Mouse (Mus musculus) left cerebral cortex, adult 8-10 months (tissue): ENCODE results near the gene Rabif. TPM values are rescaled to one million over a fixed set of nuclear protein-coding genes. Genes with fewer than 3 reads are reported as not detected.
"Not testable (repeated sequence)": the region's sequence is repeated elsewhere in the genome, so short reads cannot be mapped to it uniquely, and the experiment has no call there.

Experiments used
- DNase-seq, 2 experiments: peaks; one replicate each; pipeline ENCODE4 v3.0.0; 2022; ENCODE audit warnings: low spot score in 2 of 2
- total RNA-seq, 4 experiments: library from RNA; stranded (reverse); gene quantifications; 2 replicates each; pipeline ENCODE4 v1.2.4; 2022

The Rabif gene
- total RNA-seq, 4 experiments from 2014 or later: 22.6 to 25.0 (median 23.0) TPM

DNA sequence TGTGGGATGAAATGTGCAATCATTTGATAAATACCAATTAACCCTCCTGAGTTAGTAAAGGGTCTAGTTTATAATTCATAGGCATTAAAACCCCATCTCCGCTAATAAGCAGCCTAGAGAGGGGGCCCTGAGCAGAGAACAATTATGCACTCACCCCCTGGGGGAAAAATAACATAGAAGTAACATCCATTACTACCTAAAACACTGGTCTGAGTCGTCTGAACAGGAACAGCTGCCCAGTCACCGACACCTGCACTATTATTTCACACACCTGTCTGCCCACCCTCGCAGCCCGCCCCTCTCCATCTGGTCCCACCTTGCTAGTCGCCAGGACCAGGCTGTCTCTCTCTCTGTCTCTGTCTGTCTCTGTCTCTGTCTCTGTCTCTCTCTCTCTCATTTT, 18.1 kb downstream of the Rabif start:
- no peak for DNase-seq

DNA sequence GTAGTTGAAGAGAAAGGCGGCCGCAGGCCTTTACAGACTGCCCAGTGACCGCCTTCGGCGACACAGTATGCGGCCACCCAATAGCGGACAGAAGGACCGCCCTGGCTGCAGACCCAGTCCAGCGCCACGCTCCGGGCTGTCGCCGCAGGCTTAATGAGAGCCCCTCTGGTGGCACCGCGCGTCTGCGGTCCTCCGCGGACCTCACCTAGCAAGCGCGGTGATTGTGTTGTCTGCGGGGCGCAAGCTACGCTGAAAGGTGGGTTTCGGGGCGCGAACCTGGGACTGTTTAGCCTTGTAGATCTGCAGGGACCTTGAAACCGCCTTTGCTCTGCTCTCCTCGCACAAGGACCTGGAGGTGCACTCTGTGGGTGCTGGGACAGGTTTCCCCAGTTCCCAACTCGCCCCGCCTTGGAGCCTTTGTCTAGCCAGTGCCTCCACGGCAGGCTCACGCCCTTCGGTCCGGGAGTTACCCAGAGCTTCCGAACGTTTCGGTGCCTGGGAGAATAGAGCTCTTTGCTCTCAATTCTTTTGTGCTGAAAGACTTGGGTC, 18.9 kb downstream of the Rabif start:
- no peak for DNase-seq

DNA sequence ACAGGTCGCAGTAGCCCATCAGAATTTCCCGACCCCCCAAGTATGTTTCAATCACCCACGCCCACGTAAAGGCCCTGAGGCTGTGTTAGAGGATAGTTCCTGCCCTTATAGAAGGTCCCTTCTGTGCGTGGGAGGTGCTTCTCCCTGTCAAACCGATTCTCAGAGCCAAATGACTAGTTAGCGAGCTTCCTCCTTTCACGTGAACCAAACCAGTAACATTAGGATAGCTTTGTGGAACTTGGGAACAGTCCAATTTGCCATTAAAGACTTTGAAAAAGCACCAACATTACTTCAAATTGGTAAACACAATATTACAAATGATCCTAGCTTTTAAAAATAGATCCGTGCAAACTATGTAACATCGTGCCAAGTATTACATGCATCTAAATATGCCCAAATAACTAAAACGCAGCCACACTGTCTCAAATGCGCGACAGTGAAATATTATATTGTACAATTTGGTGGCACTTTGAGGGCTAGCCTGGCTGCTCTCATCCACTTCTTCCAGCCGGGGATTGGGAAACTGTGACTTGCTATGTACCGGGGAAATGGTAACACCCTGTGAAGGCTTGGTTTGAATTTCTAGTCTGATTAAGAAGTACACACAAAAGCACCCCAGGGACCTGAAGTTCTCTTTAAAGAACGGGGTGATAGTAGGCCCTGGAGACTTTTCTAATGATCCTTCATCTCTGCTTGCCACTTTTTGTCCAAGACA, 19.6 kb downstream of the Rabif start:
- DNase-seq: no peak

DNA sequence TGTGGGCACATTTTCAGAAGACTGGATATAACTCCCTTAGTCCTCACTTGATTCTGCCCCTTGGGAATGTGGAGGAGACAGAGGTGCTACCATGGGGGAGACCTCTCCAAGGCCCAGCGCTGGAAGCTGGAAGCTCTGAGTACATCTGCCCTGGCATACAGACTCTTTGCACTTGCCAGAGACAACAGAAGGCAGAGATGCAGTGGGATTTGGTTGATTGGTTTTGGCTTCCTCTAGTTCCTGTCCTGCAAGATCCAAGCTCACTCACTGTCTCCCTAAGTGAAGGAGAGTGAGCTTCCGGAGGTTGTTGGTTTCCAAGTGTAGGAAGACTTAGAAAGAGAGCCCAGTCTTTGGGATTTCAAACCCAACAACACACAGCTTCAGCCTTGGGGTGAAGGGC, 21.4 kb downstream of the Rabif start:
- DNase-seq: no peak

DNA sequence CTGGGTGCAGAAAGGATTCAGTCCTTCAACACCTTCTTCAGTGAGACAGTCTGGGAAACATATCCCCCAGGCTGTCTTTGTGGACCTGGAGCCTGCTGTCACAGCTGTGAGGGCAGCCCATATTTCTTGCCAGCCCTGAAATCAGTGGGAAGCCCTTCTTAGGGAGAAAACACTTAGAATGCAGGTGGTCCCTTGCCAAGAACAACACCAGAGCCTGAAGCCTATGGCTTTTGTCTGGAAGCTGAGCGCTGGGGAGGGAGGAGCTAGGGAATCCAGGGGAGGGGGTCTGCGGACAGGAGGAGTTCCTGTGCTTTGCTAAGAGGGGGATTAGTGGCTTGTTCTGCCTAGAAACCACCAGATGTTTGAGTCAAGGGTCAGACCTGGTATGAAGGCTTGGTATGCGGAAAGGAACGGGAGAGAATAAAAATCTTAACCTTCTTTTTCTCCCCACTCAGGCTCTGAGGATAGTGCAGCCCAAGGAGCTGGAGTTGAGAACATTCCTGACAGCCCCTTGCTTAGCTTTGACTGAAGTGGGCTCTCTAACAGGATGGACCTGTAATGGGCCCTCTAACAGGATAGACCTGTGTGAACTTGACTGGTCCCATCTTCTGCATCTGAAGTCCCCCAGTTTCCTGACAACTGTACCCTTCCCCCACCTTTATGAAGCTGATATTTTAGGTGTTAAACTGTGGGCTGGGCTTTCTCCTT, 22.2 kb downstream of the Rabif start:
- no peak for DNase-seq

DNA sequence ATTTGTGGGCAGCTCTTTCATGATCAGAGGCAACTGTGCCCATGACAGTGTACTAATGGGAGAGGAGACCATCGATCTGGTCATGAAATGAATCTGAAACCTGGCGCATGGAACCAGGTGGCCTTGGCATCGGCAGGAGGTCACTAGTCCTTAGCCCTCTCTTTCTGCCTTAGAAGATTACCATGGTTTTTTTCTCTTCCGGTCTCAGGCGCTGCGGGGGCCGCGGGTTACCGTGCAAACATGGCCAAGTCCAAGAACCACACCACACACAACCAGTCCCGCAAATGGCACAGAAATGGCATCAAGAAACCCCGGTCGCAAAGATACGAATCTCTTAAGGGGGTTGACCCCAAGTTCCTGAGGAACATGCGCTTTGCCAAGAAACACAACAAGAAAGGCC, 23.4 kb downstream of the Rabif start:
- not testable (repeated sequence) for DNase-seq

DNA sequence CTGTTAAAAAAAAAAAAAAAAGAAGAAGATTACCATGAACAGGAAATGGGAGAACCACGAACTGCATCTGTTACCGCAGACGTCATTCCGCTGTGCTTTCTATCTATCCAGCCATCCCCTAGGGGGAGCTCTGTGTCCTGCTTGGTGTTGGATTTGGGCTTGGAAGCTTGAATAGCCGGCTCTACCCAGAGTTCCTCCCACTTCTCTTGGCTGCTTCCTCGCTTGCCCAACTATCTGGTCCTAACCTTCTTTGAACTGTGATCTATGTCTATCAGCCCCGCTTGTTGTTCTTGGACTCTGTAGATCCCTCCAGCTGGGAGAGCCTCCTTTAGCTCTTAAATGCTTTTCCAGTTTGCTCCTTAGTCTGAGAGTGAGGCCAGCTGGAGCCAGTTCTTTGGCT, 24.2 kb downstream of the Rabif start:
- peak in 1 of 2 experiments; percentile 78 for DNase-seq

DNA sequence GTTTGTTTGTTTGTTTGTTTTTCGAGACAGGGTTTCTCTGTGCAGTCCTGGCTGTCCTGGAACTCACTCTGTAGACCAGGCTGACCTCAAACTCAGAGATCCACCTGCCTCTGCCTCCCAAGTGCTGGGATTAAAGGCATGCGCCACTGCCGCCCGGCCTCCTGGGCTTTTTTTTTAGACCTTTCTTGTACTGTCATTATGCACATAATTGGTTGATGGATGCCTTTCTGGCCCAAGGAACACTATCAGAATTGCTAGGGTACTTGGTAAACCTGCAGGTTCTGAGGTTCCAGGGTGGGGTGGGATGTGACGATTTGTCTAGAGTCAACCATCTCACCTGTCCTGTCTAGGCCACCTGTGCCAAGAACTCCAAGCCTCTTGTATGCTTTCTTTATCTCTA, 24.8 kb downstream of the Rabif start:
- DNase-seq: not testable (repeated sequence)

DNA sequence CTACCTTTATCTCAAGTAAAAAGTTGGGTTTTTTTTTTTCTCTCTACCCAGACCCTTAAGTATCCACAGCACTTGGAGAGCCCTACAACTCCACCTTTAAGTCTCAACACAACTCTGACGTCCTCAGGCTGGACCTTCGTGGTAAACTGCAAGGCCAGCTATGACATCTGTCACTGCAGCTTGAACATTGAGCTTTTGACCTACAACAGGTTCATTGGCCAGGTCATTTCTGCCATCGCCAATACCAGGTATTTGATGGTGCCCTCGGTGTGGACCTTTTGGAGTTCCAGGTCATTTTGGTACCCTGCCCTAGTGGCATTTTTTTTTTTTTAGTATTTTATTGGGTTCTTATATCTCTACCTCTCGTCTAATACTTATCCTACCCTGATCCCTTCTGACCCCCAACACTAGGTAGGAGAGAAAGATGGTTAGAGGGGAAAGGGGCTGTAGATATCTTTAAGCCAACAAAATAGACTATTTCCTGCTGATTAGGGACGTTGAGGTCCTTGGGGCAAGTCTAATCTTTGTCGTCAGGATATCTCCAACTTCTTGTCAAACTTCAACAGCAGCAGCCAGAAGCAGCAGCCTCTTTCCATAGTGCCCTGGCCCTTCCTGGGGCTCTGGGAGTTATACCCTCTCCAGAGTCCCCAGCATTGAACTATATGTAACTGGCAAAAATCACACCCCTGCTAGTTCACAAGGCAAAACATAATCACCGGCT, 25.7 kb downstream of the Rabif start:
- no peak for DNase-seq

DNA sequence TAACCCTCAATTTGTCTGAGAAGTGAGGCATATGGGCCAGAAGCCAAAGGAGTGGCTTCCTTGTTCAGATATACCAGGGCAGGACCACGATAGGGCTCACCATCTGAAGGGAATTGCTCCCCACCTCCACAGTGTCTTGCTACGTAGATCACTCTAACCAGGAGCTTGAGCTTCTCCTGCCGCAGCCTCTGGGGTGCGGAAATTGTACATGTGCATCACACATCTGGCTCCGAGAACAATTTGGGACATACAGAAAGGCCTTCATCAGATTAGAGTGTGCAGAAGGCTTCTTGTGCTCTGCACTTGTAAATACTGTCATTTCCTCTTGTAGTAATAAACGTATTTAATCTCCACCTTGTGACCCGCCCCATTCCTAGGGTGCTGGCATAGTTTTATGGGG, 26.7 kb downstream of the Rabif start:
- DNase-seq: no peak

DNA sequence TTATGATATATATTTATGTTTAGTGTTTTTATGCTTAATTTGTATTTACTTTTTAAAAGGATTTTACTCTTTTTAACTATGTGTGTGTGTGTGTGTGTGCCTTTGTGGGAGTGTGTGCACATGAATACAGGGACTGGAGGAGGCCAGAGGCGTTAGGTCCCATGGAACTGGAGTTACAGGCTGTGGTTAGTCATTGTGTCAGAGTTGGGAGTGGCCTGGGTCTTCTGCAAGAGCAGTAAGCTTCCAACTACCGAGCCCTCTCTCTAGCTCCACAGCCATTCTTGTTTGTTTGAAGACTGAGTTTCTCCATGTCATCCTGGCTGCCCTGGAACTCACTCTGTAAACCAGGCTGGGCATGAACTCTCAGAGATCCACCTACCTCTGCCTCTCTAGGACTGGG, 27.9 kb downstream of the Rabif start:
- DNase-seq: no peak

DNA sequence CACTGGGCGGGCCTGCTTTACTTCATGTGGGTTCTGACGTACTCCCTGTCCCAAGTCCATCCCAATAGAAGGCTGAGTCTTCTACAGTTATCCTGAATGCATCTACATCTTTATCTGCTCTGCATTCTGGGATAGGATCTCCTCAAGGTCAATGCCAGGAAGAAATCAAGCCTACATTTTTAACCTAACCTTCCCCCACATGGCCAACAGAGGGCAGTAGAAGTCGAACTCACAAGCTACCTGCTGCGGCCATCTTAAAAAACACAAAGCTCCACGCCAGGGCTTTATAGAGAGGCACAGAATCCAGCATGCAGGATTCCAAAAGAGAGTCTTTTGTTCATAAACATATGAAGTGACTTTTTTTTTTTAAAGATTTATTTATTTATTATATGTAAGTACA, 30.0 kb downstream of the Rabif start:
- no peak for DNase-seq

DNA sequence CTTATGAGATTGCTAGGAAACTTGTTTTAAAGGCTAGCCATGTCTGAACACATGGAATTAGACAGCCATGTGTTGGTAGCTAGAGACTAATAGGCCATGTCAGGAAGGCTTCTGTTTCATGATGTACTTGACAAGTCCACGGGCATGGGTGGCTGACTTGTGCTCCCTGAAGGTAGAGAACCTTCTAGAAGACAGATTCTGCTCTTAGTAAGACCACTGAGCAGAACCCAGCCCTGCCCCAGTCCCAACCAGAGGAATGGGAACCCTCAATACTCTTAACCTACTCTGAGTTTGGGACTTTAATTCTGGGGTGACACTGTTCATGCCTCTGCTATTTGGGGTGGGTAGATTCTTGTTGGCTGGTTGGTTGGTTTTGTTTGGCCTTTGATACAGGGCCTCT, 30.6 kb downstream of the Rabif start:
- no peak for DNase-seq

DNA sequence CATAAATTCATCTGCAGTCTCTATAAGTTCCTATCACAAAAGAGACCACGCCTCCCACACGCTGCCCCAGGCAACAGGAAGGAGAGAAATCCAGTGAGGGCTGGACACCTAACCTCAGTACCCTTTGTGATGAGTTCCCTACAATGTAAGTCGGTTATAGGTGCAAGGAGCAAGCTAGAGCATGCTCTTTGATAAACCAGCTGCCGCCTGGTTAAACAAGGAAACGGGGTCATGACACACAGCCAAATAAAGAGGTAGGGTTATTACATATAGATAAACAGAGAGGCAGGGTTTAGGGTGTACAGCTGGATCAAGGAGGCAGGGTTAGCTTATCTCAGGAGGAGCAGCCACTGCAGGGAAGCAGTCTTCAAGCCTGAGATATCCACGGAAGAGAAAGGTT, 32.3 kb downstream of the Rabif start:
- no peak for DNase-seq

DNA sequence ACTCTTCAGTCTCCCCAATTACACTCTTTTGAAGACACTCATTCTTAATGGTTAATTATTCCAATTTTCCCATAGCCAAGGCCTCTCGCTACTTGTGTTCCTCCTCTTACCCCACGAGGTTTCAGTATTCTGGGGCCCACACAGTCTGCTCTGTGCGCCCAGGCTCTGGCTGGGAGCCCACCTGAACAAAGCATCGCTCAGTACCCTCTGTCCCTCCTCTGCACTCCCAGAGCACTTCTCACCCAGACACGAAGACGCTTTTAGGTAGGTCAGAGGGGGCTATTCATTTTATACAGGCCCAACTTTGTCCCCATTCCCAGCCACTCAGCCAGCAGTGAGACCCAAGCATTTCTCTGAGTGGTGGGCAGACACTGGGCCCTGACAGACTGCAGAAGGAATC, 36.2 kb downstream of the Rabif start:
- peak in 1 of 2 experiments; percentile 56 for DNase-seq

DNA sequence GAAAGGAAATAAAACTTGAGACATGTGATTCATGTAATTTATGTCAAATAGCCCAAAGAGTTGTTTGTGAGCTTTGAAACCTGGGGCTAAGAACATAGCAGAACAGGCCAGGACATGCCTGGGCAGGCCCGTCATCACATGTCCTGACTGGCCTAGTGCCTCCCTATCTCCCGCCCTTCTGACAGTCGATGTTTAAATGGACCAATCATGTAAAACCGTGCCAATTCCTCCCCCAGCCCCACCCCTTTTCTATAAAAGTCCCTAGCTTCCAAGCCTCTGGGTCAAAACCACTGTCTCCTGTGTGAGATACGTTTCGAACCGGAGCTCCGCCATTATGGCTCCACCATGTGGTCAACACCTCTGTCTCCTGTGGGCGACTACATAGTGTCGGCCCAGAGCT, 39.3 kb downstream of the Rabif start:
- not testable (repeated sequence) for DNase-seq

DNA sequence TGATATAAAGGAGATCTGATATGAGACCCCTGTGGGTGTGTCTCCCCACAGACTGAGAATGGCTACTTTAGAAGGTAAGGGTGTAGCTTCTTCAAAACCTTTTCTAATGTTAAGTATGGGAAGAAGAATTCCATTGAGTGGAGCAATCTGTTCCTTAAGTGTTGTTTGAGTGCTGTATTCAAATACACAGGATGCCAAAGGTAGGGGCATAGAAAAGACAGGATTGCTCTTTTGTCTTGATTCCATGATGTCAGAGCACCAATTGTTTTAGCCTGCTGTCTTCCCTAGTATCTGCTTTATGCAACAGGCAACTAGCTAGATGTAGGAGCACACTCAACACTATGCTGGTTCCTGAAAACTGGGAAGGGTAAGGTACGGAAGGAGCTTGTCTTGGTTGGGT, 40.6 kb downstream of the Rabif start:
- DNase-seq: no peak

DNA sequence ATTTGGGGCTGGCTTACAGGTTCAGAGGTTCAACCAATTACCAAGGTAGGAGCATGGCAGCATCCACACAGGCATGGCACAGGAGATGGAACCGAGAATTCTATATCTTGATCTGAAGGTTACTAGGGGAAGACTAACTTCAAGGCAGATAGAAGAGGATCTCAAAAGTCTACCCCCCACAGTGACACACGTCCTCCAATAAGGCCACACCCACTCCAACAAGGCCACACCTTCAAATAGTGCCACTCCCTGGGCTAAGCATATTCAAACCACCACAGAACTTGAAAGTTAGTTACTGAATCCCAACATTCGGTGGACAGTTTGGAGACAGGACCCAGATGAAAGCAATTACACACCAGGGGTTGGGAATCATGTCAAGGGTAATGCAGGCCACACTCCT, 41.1 kb downstream of the Rabif start:
- DNase-seq: no peak

DNA sequence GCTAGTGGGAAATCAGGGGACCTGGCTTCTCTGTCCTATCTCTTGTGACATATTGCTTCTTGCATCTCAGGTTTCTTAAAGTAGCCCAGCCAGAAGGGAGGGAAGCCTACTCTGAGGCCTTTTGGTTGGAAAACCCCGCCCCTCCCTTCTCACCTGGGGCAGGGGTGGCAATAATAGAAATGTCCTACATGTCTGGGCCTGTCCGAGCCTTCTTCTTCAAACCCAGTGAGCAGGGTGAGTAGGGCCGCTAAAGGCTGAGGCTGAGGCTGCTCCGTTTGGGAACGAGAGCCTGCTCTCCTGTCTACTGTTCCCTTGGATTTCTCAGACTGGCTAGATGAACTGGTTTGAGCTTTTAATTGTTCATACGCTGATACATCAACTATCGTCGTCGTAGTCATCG, 46.2 kb downstream of the Rabif start:
- DNase-seq: no peak

DNA sequence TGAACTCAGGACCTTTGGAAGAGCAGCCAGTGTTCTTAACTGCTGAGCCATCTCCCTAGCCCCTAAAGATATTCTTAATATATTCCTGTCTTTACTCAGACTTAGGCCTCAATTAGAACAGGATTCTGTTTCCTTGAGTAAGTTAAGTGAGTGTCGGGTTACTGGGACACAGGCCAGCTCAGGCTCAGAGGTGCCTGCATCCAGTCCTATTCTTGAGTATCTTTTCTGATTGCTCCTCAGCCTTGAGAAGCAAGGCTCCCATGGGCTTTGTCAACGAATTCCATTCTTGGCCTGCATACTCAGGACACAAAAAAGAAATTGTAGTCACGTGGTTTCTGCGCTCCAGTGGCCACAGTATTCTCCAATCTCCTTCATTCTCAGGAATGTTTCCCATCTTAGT, 53.8 kb downstream of the Rabif start:
- no peak for DNase-seq

DNA sequence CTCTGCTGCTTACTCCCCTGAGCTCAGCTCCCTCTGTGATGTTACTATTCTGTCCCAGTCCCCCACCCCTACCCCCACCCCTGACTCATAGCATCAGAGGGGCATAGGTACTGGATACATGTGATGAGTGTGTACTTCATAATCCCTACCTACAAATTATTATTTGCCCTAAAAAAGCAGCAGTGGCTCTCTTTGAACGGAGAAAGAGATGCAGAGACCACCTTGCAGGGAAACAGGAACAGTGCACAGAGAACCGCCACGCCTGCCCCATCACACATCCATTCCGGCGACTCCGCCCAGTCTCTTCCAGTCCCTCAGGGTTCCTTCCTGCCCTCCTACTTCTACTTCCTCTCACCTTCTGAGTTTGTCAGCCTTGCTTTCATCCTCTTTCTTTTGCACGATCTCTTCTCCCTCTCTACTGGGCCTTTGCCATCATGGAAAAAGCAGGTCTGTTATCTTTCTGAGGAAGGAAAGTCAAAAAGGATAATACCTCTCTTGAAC, 55.2 kb downstream of the Rabif start, which contains the start of gene Mgat4e:
Gene Mgat4e, minus strand, starts transcription at position 51 of the 501 bp plus-strand sequence.
- DNase-seq: no peak

DNA sequence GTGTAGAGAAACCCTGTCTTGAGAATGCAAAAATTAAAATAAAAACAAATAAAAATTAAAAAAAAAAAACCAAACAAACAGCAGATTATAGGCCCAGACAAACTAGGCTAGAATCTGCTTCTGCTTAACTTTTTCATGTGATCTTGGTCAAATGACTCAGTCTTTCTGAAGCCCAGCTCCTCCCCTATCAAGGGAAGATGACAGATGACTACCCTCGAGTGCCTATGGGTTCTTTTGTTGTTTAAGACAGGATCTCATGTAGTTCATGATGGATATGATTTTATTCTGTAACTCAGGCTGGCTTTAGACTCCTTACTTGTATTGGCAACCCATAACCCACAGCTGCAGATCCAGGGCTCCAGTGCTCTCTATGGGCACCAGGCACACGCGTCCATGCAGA, 57.4 kb downstream of the Rabif start:
- no peak for DNase-seq
